Mouse (Mus musculus) gastrocnemius, adult 2 months (tissue): ENCODE results near the gene Nnmt. TPM values are rescaled to one million over a fixed set of nuclear protein-coding genes. Genes with fewer than 3 reads are reported as not detected.

Experiments used
- DNase-seq: peaks from one replicate; pipeline ENCODE4 v3.0.0; 2022
- H3K27ac ChIP-seq: fragments of 200-600 bp; 2 replicates; pipeline ENCODE4 v1.8.1; 2022; ENCODE audit warnings: mild to moderate bottlenecking
- H3K4me3 ChIP-seq: fragments of 200-600 bp; 2 replicates; pipeline ENCODE4 v1.8.1; 2022; ENCODE audit warnings: mild to moderate bottlenecking, moderate library complexity
- CTCF ChIP-seq: fragments of 200-600 bp; IDR thresholded peaks from 2 replicates; pipeline ENCODE4 v1.8.1; 2022; ENCODE audit warnings: antibody characterized with exemption, mild to moderate bottlenecking, moderate library complexity
- intact Hi-C: fragments of 180-260 bp; cut with DNase I; formaldehyde crosslinking; loops from one replicate; pipeline ENCODE4 v1.15.1; 2025
- total RNA-seq, 2 experiments: library from RNA; stranded (reverse); gene quantifications; 2 replicates each; pipeline ENCODE4 v1.2.3; 2021

The Nnmt gene
- total RNA-seq, 2 experiments from 2014 or later, result 1.5 to 3.0 TPM

GRCm38 (mm10) chr9:48618589-48618988, 13.6 kb upstream of the Nnmt start:
- peak; percentile 78 for DNase-seq
- TF ChIP-seq CTCF, result peak; percentile 77
- peak overlapping the region; percentile 91 for H3K27ac ChIP-seq
- H3K4me3 ChIP-seq, result peak overlapping the region; percentile 64
- intact Hi-C loops, result loop anchor here (2.0 to 5.0 kb wide), 2 partner anchors 18 to 151 kb away; no protein-coding TSS in a partner anchor

- peak overlapping the region; percentile 64 for H3K4me3 ChIP-seq
Measured at GRCm38 (mm10) chr9:48618111-48618510, 13.2 kb upstream of the Nnmt start.

DNA sequence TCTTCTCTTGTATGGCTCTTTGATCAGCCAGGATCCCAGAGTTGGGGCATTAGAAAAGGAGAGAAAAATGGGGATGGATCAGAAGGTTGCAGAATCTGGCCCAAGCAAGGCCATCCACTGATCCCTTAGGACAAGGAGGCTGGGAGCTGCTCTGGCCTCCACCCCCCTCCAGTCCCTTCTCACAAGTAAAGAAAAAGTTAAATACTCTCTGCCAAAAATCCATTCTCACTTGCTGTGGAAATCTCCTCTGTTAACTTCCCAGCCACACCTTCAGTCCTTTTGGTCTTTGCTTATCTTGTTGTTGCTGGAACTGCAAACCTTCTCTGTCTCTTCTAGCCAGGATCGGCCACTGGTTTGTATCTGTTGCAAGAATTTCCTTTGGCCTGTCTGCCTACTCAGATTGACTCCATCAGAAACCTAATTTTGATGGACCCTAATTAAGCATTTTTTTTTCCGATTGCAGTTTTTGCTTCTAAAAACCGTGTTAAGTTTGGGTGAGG, 12.6 kb upstream of the Nnmt start:
- peak overlapping the region; percentile 64; the same call in 1 of the 2 replicates for H3K4me3 ChIP-seq
- H3K27ac ChIP-seq, result peak overlapping the region; percentile 91
- no peak for DNase-seq
- intact Hi-C loops, result loop anchor here (2.0 to 5.0 kb wide), 2 partner anchors 17 to 150 kb away; no protein-coding TSS in a partner anchor
- no peak for TF ChIP-seq CTCF

More at GRCm38 (mm10) chr9:48618111-48618510, 13.2 kb upstream of the Nnmt start:
- intact Hi-C loops, result loop anchor here (2.0 to 5.0 kb wide), 2 partner anchors 17 to 151 kb away; no protein-coding TSS in a partner anchor
- peak; percentile 89 for DNase-seq
- TF ChIP-seq CTCF, result no peak
- peak overlapping the region; percentile 91 for H3K27ac ChIP-seq

- no peak for TF ChIP-seq CTCF
- intact Hi-C loops, result no loop called here
Measured at GRCm38 (mm10) chr9:48613221-48613620, 8.3 kb upstream of the Nnmt start.

GRCm38 (mm10) chr9:48612542-48612941, 7.6 kb upstream of the Nnmt start:
- intact Hi-C loops, result no loop called here
- Histone ChIP-seq H3K4me3 (no peak overlapping the region), H3K27ac (peak overlapping the region; percentile 60)
- no peak for TF ChIP-seq CTCF
- DNase-seq, result peak; percentile 78

More at GRCm38 (mm10) chr9:48613221-48613620, 8.3 kb upstream of the Nnmt start:
- no peak overlapping the region for H3K4me3 ChIP-seq
- H3K27ac ChIP-seq, result no peak overlapping the region
- DNase-seq, result peak; percentile 42

GRCm38 (mm10) chr9:48611032-48611431, 6.1 kb upstream of the Nnmt start:
- no peak overlapping the region for H3K27ac ChIP-seq
- TF ChIP-seq CTCF, result no peak
- no peak for DNase-seq
- H3K4me3 ChIP-seq, result no peak overlapping the region
- intact Hi-C loops, result no loop called here

GRCm38 (mm10) chr9:48609734-48610133, 4.8 kb upstream of the Nnmt start:
- Histone ChIP-seq H3K4me3 (no peak overlapping the region), H3K27ac (no peak overlapping the region)
- intact Hi-C loops, result no loop called here
- no peak for DNase-seq
- no peak for TF ChIP-seq CTCF

- no peak for DNase-seq
- intact Hi-C loops, result no loop called here
- Histone ChIP-seq H3K4me3 (no peak overlapping the region), H3K27ac (no peak overlapping the region)
- TF ChIP-seq CTCF, result no peak
Measured at GRCm38 (mm10) chr9:48607417-48607816, 2.5 kb upstream of the Nnmt start.

GRCm38 (mm10) chr9:48606171-48606570, 1.2 kb upstream of the Nnmt start:
- H3K27ac ChIP-seq, result peak overlapping the region; percentile 83
- intact Hi-C loops, result no loop called here
- TF ChIP-seq CTCF, result no peak
- peak; percentile 72 for DNase-seq
- no peak overlapping the region for H3K4me3 ChIP-seq

- no peak overlapping the region for H3K4me3 ChIP-seq
- H3K27ac ChIP-seq, result peak overlapping the region; percentile 83
- no peak for DNase-seq
- intact Hi-C loops, result no loop called here
- peak; percentile 26; the same call in 1 of the 2 replicates for TF ChIP-seq CTCF
Measured at GRCm38 (mm10) chr9:48605697-48606096, 744 bp upstream of the Nnmt start.

DNA sequence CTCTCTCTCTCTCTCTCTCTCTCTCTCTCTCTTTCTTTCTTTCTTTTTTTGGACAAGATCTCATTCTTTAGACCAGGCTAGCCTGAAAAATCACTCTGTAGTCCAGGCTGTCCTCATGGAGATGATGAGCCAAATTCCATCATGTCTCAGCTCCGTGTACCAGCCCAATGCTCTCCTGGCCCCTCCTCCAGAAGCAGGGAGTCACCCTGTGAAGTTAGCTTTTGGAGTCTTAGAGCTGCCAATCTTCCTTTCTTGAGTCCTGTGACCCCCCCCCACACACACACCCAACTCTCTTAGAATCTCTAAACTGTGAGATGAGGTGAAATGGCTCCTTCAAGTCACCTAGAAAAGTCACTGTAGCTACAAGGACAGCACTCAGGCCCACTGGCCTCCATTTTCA, 727 bp downstream of the Nnmt start:
- peak overlapping the region; percentile 83 for H3K27ac ChIP-seq
- DNase-seq, result no peak

DNA sequence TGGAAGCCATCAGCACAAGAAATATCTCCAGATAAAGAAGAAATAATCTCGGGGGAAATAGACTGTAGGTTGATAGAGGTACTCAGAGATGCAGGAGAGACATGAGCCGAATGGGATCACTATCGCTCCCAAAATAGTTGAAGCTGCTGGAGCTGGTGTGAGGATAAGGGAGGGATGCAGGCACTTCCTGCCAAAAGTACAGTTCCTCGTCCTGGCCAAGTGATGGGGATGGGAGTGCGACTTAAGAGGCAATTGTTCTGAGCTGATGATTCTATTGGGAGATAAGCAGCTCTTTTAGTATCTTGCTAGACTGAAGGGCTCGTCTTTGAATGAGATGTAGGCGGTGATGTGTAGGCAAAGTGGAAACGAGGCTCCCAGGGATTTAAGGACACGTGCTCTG, 4.1 kb downstream of the Nnmt start:
- no peak for DNase-seq
- H3K4me3 ChIP-seq, result no peak overlapping the region
- H3K27ac ChIP-seq, result no peak overlapping the region
- TF ChIP-seq CTCF, result no peak
- intact Hi-C loops, result loop anchor here (2.0 kb wide), 1 partner anchor 18 kb away; no protein-coding TSS in a partner anchor

More for the DNA sequence above, 727 bp downstream of the Nnmt start:
- TF ChIP-seq CTCF, result no peak
- H3K4me3 ChIP-seq, result peak overlapping the region; percentile 60
- intact Hi-C loops, result no loop called here

DNA sequence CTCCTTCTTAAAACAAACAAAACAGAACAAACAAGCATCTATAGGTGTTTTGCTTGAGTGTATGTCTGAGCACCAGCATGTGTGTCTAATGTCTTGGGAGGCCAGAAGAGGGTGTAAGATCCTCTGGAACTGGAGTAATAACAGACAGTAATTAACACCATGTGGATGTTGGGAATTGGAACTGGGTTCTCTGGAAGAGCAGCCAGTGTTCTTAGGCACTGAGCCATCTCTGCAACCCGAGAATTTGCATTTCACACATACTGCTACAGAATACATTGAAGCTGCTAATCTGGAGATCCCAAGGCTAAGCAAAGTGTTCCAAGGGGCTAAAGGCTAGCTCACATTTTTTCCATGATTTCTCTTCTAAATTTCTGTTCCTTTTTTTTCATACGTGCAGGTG, 4.9 kb downstream of the Nnmt start:
- TF ChIP-seq CTCF, result peak; percentile 44
- no peak overlapping the region for H3K27ac ChIP-seq
- DNase-seq, result peak; percentile 61
- intact Hi-C loops, result loop anchor here (2.0 kb wide), 1 partner anchor 19 kb away; no protein-coding TSS in a partner anchor
- no peak overlapping the region for H3K4me3 ChIP-seq

DNA sequence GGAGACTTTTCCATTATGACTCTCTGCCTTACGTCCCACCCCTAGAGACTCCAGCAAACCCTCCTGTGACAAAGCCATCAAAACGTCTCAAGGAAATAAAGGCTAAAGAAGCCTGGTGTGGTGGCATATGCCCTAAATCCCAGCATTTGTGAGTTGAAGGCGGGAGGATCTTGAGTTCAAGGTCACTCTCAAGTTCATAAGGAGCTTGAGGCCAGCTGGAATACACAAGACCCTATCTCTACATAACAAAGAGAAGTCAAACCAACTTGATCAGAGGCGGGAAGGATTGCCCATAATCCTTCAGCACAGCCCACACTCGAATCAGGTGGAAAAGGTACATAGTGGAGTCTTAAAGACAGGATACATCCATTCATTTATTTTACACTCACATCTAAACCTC, 7.5 kb downstream of the Nnmt start:
- intact Hi-C loops, result no loop called here
- no peak for DNase-seq
- no peak overlapping the region for H3K27ac ChIP-seq
- no peak for TF ChIP-seq CTCF
- no peak overlapping the region for H3K4me3 ChIP-seq
